Mouse (Mus musculus) megakaryocyte, embryonic 14.5 days (primary cell): ENCODE measurements at regions not wholly inside any gene's neighbourhood (a gene's known extent, or its start where the extent isn't known, plus 50 kb on each side); places are given as distances from the start of the nearest gene placed in this dataset.
A peak's percentile ranks its signal among the peaks of the same experiment; 100 is the strongest.

Experiments
- H3K27me3 ChIP-seq: replicated peaks from 2 replicates; pipeline ENCODE3; 2012; ENCODE audit warnings: inconsistent platforms
- H3K36me3 ChIP-seq: replicated peaks from 2 replicates; pipeline ENCODE3; 2012; ENCODE audit warnings: low read length, inconsistent platforms, mixed read lengths
- H3K4me1 ChIP-seq: 2 replicates; pipeline ENCODE4 v1.6.1; 2012; ENCODE audit warnings: inconsistent platforms
- H3K4me3 ChIP-seq: replicated peaks from 2 replicates; pipeline ENCODE3; 2012; ENCODE audit warnings: moderate library complexity, mild to moderate bottlenecking, inconsistent platforms
- H3K9me3 ChIP-seq: 2 replicates; pipeline ENCODE4 v1.6.1; 2012; ENCODE audit warnings: inconsistent platforms
- FLI1 ChIP-seq: IDR thresholded peaks from 2 replicates; pipeline ENCODE4 v1.6.1; 2012; ENCODE audit warnings: low read length, inconsistent platforms, mixed read lengths
- GATA1 ChIP-seq: IDR thresholded peaks from 3 replicates; pipeline ENCODE4 v1.6.1; 2012; ENCODE audit warnings: mixed read lengths, low read length, inconsistent platforms, borderline replicate concordance

GRCm38 (mm10) chr7:68579666-68580065 is 169.4 kb downstream of the Arrdc4 start:
- no peak for TF ChIP-seq FLI1
- no peak for TF ChIP-seq GATA1
- Histone ChIP-seq H3K36me3 (no peaks in the 10 kb centered on the region), H3K27me3 (no peaks in the 10 kb centered on the region), H3K4me1 (no peaks in the 10 kb centered on the region), H3K4me3 (peak overlapping the region; percentile 79), H3K9me3 (no peaks in the 10 kb centered on the region)

DNA sequence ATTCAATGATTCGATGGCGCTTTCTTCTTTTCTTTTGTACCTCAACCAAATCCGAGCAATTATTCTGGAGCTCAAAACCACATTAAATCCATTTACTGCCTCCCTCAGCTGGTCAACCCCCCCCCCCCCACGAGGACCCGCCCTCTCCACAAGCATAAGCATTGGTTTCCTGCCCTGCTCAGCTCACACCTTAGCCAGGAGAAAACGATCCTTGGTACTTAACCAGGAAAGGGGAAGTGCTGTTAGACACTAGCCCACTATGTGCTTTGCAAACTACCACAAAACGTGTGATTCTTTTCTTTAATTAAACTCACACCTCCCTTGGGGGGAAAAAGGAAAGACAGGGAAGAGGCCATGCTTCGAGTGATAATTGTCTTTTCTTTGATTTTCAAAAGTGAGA is 169.8 kb downstream of the Arrdc4 start:
- no peak for TF ChIP-seq GATA1
- TF ChIP-seq FLI1 = no peak
- no peaks in the 10 kb centered on the region for H3K36me3 ChIP-seq
- no peaks in the 10 kb centered on the region for H3K4me1 ChIP-seq
- H3K4me3 ChIP-seq = no peak overlapping the region
- H3K9me3 ChIP-seq = no peaks in the 10 kb centered on the region
- no peaks in the 10 kb centered on the region for H3K27me3 ChIP-seq

- Histone ChIP-seq H3K4me1 (no peaks in the 10 kb centered on the region), H3K36me3 (no peaks in the 10 kb centered on the region), H3K27me3 (no peaks in the 10 kb centered on the region), H3K4me3 (no peak overlapping the region), H3K9me3 (no peaks in the 10 kb centered on the region)
- TF ChIP-seq GATA1 (no peak), FLI1 (no peak)
Measured at GRCm38 (mm10) chr7:68571315-68571714, 177.7 kb downstream of the Arrdc4 start.

DNA sequence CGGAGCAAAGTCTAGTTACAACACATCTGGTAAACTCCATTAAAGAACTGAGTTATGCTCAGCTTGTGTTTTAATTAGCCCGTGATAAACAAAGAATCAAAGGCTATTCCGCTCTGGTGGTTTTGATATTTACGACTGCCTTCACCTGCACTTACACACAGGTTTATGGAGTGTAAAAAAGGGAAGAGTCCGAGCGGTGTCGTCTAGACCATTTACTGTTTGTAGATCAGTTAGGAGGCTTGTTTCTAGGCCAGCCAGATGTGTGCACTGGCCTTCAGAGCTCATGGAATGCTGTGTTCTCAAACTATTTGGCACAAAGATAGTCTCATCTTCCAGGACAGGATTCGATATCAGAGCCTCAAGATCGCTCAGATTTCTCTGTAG is 180.9 kb downstream of the Arrdc4 start:
- Histone ChIP-seq H3K4me1 (no peaks in the 10 kb centered on the region), H3K9me3 (no peaks in the 10 kb centered on the region), H3K27me3 (no peaks in the 10 kb centered on the region), H3K36me3 (no peaks in the 10 kb centered on the region), H3K4me3 (no peak overlapping the region)
- TF ChIP-seq GATA1 = no peak
- TF ChIP-seq FLI1 = no peak

DNA sequence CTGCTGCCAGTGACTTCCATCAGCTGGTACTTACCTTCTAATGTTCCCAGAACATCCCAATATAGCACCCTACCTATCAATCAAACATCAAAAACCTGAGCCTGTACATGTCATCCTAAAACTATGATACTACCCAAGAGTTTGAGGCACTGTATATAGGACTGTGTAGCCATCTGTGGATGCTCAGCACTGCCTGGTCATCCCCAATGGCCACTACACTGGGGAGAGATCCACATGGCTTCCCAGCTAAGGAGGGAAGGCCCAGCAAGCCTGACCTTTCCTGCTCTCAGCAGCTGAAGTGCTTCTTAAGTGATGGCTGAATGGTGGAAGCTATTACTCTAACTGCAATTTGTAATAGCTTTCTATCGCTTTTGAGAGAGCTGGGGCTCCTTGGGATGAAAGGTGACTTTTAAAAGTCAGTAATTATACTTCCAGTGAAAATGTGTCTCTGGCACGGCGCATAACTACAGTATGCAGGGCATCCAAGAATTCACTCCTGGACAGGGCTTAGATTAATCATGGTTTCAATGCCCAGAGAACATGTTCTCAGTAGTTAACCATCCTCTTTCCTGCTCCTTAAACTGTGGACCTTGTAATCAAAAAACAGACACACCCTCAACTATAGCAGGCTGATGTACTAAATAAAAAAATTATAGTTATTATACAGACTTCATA is 181.5 kb downstream of the Arrdc4 start:
- Histone ChIP-seq H3K27me3 (no peaks in the 10 kb centered on the region), H3K36me3 (no peaks in the 10 kb centered on the region), H3K4me3 (no peak overlapping the region), H3K4me1 (no peaks in the 10 kb centered on the region), H3K9me3 (no peaks in the 10 kb centered on the region)
- TF ChIP-seq FLI1 (no peak), GATA1 (no peak)

GRCm38 (mm10) chr7:68559440-68560343 is 189.3 kb downstream of the Arrdc4 start:
- Histone ChIP-seq H3K9me3 (no peaks in the 10 kb centered on the region), H3K27me3 (no peaks in the 10 kb centered on the region), H3K36me3 (no peaks in the 10 kb centered on the region)

GRCm38 (mm10) chr7:68550330-68550729 is 198.7 kb downstream of the Arrdc4 start:
- no peak for TF ChIP-seq GATA1
- no peak for TF ChIP-seq FLI1
- Histone ChIP-seq H3K4me1 (no peaks in the 10 kb centered on the region), H3K4me3 (no peak overlapping the region), H3K36me3 (no peaks in the 10 kb centered on the region), H3K27me3 (no peaks in the 10 kb centered on the region), H3K9me3 (peaks cover 3% of the 10 kb centered on the region)

More at GRCm38 (mm10) chr7:68559440-68560343, 189.3 kb downstream of the Arrdc4 start:
- H3K4me1 ChIP-seq = no peaks in the 10 kb centered on the region
- no peak overlapping the region for H3K4me3 ChIP-seq
- TF ChIP-seq GATA1 (no peak), FLI1 (no peak)

DNA sequence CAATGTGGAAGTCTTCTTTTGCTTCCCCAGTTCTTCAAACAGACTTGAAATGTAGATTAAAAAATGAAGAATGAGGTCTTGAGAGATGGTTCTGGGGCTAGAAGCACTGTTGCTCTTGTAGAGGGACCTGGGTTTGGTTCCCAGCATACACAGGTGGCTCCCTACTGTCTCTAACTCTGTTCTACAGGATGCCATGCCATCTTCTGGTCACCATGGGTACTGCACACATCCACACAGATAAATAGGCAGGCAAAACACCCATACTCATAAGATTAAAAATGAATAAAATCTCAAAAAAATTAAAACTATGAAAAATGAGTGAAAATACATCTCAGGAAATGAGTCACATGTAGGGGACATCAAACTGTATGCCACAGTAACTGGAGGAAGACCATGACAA is 200.9 kb downstream of the Arrdc4 start:
- no peak for TF ChIP-seq GATA1
- TF ChIP-seq FLI1 = no peak
- Histone ChIP-seq H3K4me3 (no peak overlapping the region), H3K36me3 (no peaks in the 10 kb centered on the region), H3K27me3 (no peaks in the 10 kb centered on the region), H3K9me3 (peaks cover 11% of the 10 kb centered on the region), H3K4me1 (no peaks in the 10 kb centered on the region)

GRCm38 (mm10) chr7:68544136-68544535 is 204.9 kb downstream of the Arrdc4 start:
- H3K9me3 ChIP-seq = peaks cover 11% of the 10 kb centered on the region
- no peak for TF ChIP-seq FLI1
- TF ChIP-seq GATA1 = no peak
- H3K4me1 ChIP-seq = no peaks in the 10 kb centered on the region
- H3K36me3 ChIP-seq = no peaks in the 10 kb centered on the region
- no peaks in the 10 kb centered on the region for H3K27me3 ChIP-seq
- H3K4me3 ChIP-seq = no peak overlapping the region

DNA sequence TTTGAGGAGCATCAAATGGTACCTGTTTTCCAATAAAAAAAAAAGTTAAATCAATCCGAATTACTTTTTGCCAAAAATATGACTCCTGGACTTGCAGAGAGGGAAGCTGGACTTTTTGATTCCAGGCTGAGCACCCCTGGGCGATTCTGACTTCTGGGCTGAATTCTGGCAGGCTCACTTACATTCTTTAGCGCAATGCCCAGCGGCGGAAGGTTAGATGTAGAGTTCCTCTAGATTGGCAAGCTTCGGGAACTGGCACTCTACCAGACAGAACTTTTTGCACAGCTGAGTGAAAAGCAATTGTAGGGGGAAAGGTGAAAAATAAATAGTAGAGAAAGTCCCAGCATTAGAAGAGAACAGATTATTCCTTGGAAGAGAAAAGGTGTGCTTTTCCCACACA is 235.5 kb downstream of the Fam169b start:
- Histone ChIP-seq H3K36me3 (no peaks in the 10 kb centered on the region), H3K9me3 (no peaks in the 10 kb centered on the region), H3K27me3 (no peaks in the 10 kb centered on the region), H3K4me3 (no peak overlapping the region), H3K4me1 (no peaks in the 10 kb centered on the region)
- no peak for TF ChIP-seq FLI1
- TF ChIP-seq GATA1 = no peak
